Mouse (Mus musculus) neural tube, embryonic 12.5 days (tissue): ENCODE results near the gene Acvr1. TPM values are rescaled to one million over a fixed set of nuclear protein-coding genes. Genes with fewer than 3 reads are reported as not detected.
A peak's percentile ranks its signal among the peaks of the same experiment; 100 is the strongest.

ENCODE experiments used
- ATAC-seq: fragments of 200-750 bp; cut with Nextera tagmentation; 2 replicates; pipeline ENCODE4 v1.8.0; 2017; ENCODE audit warnings: low read depth, mild to moderate bottlenecking, moderate TSS enrichment, moderate library complexity; ENCODE audit not compliant: low FRiP score
- H3K27ac ChIP-seq: fragments of 300-500 bp; sonication (generic); 2 replicates; pipeline ENCODE4 v1.5.1; 2016
- H3K27me3 ChIP-seq: fragments of 300-500 bp; sonication (generic); replicated peaks from 2 replicates; pipeline ENCODE4 v1.6.1; 2016; ENCODE audit warnings: mild to moderate bottlenecking
- H3K36me3 ChIP-seq: fragments of 300-500 bp; sonication (generic); 2 replicates; pipeline ENCODE4 v1.6.1; 2016; ENCODE audit warnings: mild to moderate bottlenecking
- H3K4me1 ChIP-seq: fragments of 300-500 bp; sonication (generic); 2 replicates; pipeline ENCODE4 v1.6.1; 2016
- H3K4me2 ChIP-seq: fragments of 300-500 bp; sonication (generic); replicated peaks from 2 replicates; pipeline ENCODE4 v1.6.1; 2016; ENCODE audit warnings: mild to moderate bottlenecking
- H3K4me3 ChIP-seq: fragments of 300-500 bp; sonication (generic); 2 replicates; pipeline ENCODE4 v1.5.1; 2016
- H3K9ac ChIP-seq: fragments of 300-500 bp; sonication (generic); 2 replicates; pipeline ENCODE4 v1.6.1; 2016; ENCODE audit warnings: mild to moderate bottlenecking
- H3K9me3 ChIP-seq: fragments of 300-500 bp; sonication (generic); 2 replicates; pipeline ENCODE4 v1.6.1; 2016; ENCODE audit warnings: mild to moderate bottlenecking
- WGBS: fragments of 180-500 bp; shearing (Covaris S2); methylation state at CpG from one replicate; pipeline ENCODE4 v1.1.7; 2016; 5-methylcytosine and 5-hydroxymethylcytosine counted together
- polyA plus RNA-seq: library from polyadenylated mRNA; unstranded; fragments of >200 nt; fragmentation: Nextera tagmentation; extraction: Ambion mirVana; gene quantifications from 2 replicates; pipeline ENCODE4 v1.2.1, GENCODE M21; 2016

Gene Acvr1
- polyA plus RNA-seq, 1 experiment from 2014 or later, result 4.6 TPM

GRCm38 (mm10) chr2:58550488-58550887, 16.5 kb downstream of the Acvr1 start:
- ATAC-seq, result peak; percentile 13; the same call in 1 of the 2 replicates
- peaks cover 20% of the 10 kb centered on the region for H3K4me1 ChIP-seq
- no peaks in the 10 kb centered on the region for H3K9me3 ChIP-seq
- H3K9ac ChIP-seq, result no peak overlapping the region
- no peak overlapping the region for H3K4me2 ChIP-seq
- H3K27me3 ChIP-seq, result no peaks in the 10 kb centered on the region
- no peak overlapping the region for H3K4me3 ChIP-seq
- H3K27ac ChIP-seq, result no peak overlapping the region
- H3K36me3 ChIP-seq, result no peaks in the 10 kb centered on the region
- WGBS, result 64% methylated on average over 9 of the region's 9 CpGs

- Histone ChIP-seq H3K4me3 (no peak overlapping the region), H3K36me3 (no peaks in the 10 kb centered on the region), H3K9me3 (no peaks in the 10 kb centered on the region), H3K9ac (no peak overlapping the region), H3K4me1 (peaks cover 20% of the 10 kb centered on the region), H3K27me3 (no peaks in the 10 kb centered on the region), H3K4me2 (no peak overlapping the region), H3K27ac (no peak overlapping the region)
- ATAC-seq, result peak; percentile 15; the same call in 1 of the 2 replicates
- 60% methylated on average over 6 of the region's 6 CpGs for WGBS
These were observed 17.0 kb downstream of the Acvr1 start for GRCm38 (mm10) chr2:58549960-58550359.

GRCm38 (mm10) chr2:58548943-58549342, 18.0 kb downstream of the Acvr1 start:
- Histone ChIP-seq H3K27me3 (no peaks in the 10 kb centered on the region), H3K4me1 (peaks cover 19% of the 10 kb centered on the region), H3K4me3 (no peak overlapping the region), H3K27ac (no peak overlapping the region), H3K9me3 (no peaks in the 10 kb centered on the region), H3K36me3 (no peaks in the 10 kb centered on the region), H3K9ac (no peak overlapping the region), H3K4me2 (no peak overlapping the region)
- 79% methylated on average over 7 of the region's 7 CpGs for WGBS
- no peak for ATAC-seq

GRCm38 (mm10) chr2:58546264-58546663, 20.7 kb downstream of the Acvr1 start:
- no peaks in the 10 kb centered on the region for H3K9me3 ChIP-seq
- H3K36me3 ChIP-seq, result no peaks in the 10 kb centered on the region
- 88% methylated on average over 7 of the region's 7 CpGs for WGBS
- no peak overlapping the region for H3K27ac ChIP-seq
- no peak overlapping the region for H3K4me3 ChIP-seq
- no peak overlapping the region for H3K9ac ChIP-seq
- H3K4me2 ChIP-seq, result no peak overlapping the region
- H3K27me3 ChIP-seq, result no peaks in the 10 kb centered on the region
- ATAC-seq, result no peak
- H3K4me1 ChIP-seq, result peaks cover 9% of the 10 kb centered on the region; the same call in 1 of the 2 replicates

GRCm38 (mm10) chr2:58544368-58544767, 22.6 kb downstream of the Acvr1 start:
- Histone ChIP-seq H3K9ac (no peak overlapping the region), H3K4me2 (no peak overlapping the region), H3K36me3 (no peaks in the 10 kb centered on the region), H3K27me3 (no peaks in the 10 kb centered on the region), H3K9me3 (no peaks in the 10 kb centered on the region), H3K4me1 (no peaks in the 10 kb centered on the region), H3K4me3 (no peak overlapping the region), H3K27ac (no peak overlapping the region)
- ATAC-seq, result no peak
- 83% methylated on average over 6 of the region's 6 CpGs for WGBS

GRCm38 (mm10) chr2:58543252-58543651, 23.7 kb downstream of the Acvr1 start:
- Histone ChIP-seq H3K9me3 (no peaks in the 10 kb centered on the region), H3K4me1 (no peaks in the 10 kb centered on the region), H3K4me2 (no peak overlapping the region), H3K9ac (no peak overlapping the region), H3K4me3 (no peak overlapping the region), H3K27ac (no peak overlapping the region), H3K27me3 (no peaks in the 10 kb centered on the region), H3K36me3 (no peaks in the 10 kb centered on the region)
- WGBS, result 88% methylated on average over 5 of the region's 5 CpGs
- no peak for ATAC-seq

- Histone ChIP-seq H3K9ac (no peak overlapping the region), H3K4me2 (no peak overlapping the region), H3K36me3 (no peaks in the 10 kb centered on the region), H3K4me3 (no peak overlapping the region), H3K4me1 (peaks cover 18% of the 10 kb centered on the region), H3K27me3 (no peaks in the 10 kb centered on the region), H3K9me3 (no peaks in the 10 kb centered on the region), H3K27ac (no peak overlapping the region)
- 94% methylated on average over 6 of the region's 6 CpGs for WGBS
- ATAC-seq, result no peak
These were observed 28.8 kb downstream of the Acvr1 start for GRCm38 (mm10) chr2:58538196-58538595.

GRCm38 (mm10) chr2:58536796-58537195, 30.2 kb downstream of the Acvr1 start:
- H3K9me3 ChIP-seq, result no peaks in the 10 kb centered on the region
- H3K4me2 ChIP-seq, result no peak overlapping the region
- no peak overlapping the region for H3K27ac ChIP-seq
- H3K27me3 ChIP-seq, result no peaks in the 10 kb centered on the region
- ATAC-seq, result no peak
- no peaks in the 10 kb centered on the region for H3K36me3 ChIP-seq
- H3K4me1 ChIP-seq, result peaks cover 29% of the 10 kb centered on the region
- no peak overlapping the region for H3K9ac ChIP-seq
- 89% methylated on average over 3 of the region's 3 CpGs for WGBS
- no peak overlapping the region for H3K4me3 ChIP-seq

- Histone ChIP-seq H3K36me3 (no peaks in the 10 kb centered on the region), H3K4me2 (no peak overlapping the region), H3K27ac (no peak overlapping the region), H3K27me3 (no peaks in the 10 kb centered on the region), H3K9me3 (no peaks in the 10 kb centered on the region), H3K4me3 (no peak overlapping the region), H3K4me1 (peaks cover 38% of the 10 kb centered on the region), H3K9ac (no peak overlapping the region)
- ATAC-seq, result no peak
- 83% methylated on average over 8 of the region's 8 CpGs for WGBS
These were observed 31.7 kb downstream of the Acvr1 start for GRCm38 (mm10) chr2:58535233-58535632.

- 57% methylated on average over 4 of the region's 4 CpGs for WGBS
- Histone ChIP-seq H3K9ac (no peak overlapping the region), H3K4me3 (no peak overlapping the region), H3K4me1 (peaks cover 45% of the 10 kb centered on the region), H3K36me3 (no peaks in the 10 kb centered on the region), H3K9me3 (no peaks in the 10 kb centered on the region), H3K27me3 (no peaks in the 10 kb centered on the region), H3K27ac (no peak overlapping the region), H3K4me2 (no peak overlapping the region)
- ATAC-seq, result no peak
These were observed 32.6 kb downstream of the Acvr1 start for GRCm38 (mm10) chr2:58534379-58534778.

- Histone ChIP-seq H3K9ac (no peak overlapping the region), H3K4me2 (peak overlapping the region; percentile 16; the same call in 1 of the 2 replicates)
- 14% methylated on average over 7 of the region's 7 CpGs for WGBS
These were observed 33.4 kb downstream of the Acvr1 start for GRCm38 (mm10) chr2:58533521-58534001.

GRCm38 (mm10) chr2:58532260-58532850, 34.6 kb downstream of the Acvr1 start:
- peak; percentile 88 for ATAC-seq
- Histone ChIP-seq H3K4me3 (no peak overlapping the region), H3K27ac (peak overlapping the region; percentile 37; the same call in 1 of the 2 replicates), H3K4me1 (peaks cover 48% of the 10 kb centered on the region), H3K36me3 (no peaks in the 10 kb centered on the region), H3K9me3 (no peaks in the 10 kb centered on the region), H3K4me2 (peak overlapping the region; percentile 46), H3K9ac (no peak overlapping the region), H3K27me3 (no peaks in the 10 kb centered on the region)
- WGBS, result 13% methylated on average over 10 of the region's 10 CpGs

More at GRCm38 (mm10) chr2:58533521-58534001, 33.4 kb downstream of the Acvr1 start:
- H3K36me3 ChIP-seq, result no peaks in the 10 kb centered on the region
- H3K4me1 ChIP-seq, result peaks cover 48% of the 10 kb centered on the region
- no peaks in the 10 kb centered on the region for H3K27me3 ChIP-seq
- H3K9me3 ChIP-seq, result no peaks in the 10 kb centered on the region
- H3K27ac ChIP-seq, result no peak overlapping the region
- peak; percentile 22; the same call in 1 of the 2 replicates for ATAC-seq
- no peak overlapping the region for H3K4me3 ChIP-seq

- no peak for ATAC-seq
- no peaks in the 10 kb centered on the region for H3K27me3 ChIP-seq
- H3K4me1 ChIP-seq, result peaks cover 48% of the 10 kb centered on the region
- no peaks in the 10 kb centered on the region for H3K36me3 ChIP-seq
- no peak overlapping the region for H3K27ac ChIP-seq
- 59% methylated on average over 4 of the region's 4 CpGs for WGBS
- no peak overlapping the region for H3K4me3 ChIP-seq
- H3K4me2 ChIP-seq, result no peak overlapping the region
- no peak overlapping the region for H3K9ac ChIP-seq
- no peaks in the 10 kb centered on the region for H3K9me3 ChIP-seq
These were observed 36.4 kb downstream of the Acvr1 start for GRCm38 (mm10) chr2:58530521-58530920.
